Mouse (Mus musculus): ENCODE results near the gene Tfec.

The Tfec gene

GRCm38 (mm10) chr6:16898251-16898862 is at the start of gene Tfec:
Gene Tfec (minus strand): TSS chr6:16898441.
- DNase-seq: no peak

DNA sequence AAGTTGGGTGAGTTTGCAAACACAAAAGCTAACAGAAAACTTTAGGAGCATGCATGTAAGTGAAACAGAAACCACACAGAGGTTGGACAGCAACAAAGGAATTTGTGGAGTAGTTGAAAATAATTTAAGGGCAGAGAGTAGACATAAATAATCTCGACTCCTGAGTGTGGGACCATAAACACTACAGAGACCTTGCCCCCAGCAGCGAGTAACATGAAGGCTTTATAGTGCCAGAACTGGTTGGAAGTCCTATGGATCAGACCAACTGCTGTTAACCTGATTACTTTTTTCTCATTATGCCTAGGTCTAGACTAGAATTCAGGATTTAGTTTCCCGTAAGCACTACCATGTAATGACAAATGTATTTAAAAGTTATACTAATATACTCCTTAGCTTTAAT is 49.6 kb upstream of the Tfec start:
- DNase-seq: no peak

DNA sequence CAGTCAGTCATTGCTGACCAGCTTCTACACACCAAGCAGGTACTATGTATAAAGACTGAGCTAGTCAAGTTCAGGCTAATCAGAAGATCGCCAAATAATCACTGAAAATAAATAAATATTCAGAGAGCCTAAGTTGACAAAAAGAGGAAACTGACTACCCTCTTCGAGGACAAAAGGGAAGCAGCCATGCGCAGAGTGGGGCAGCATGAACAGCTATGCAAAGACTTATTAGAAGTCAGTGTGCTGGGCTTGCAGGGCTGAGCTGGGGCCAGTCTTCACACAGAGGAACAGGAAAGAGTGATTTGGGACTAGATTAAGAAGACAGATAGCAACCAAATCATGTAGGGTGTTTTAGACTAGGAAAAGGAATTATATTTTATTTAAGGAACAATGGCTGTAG is 45.3 kb upstream of the Tfec start:
- no peak for DNase-seq

DNA sequence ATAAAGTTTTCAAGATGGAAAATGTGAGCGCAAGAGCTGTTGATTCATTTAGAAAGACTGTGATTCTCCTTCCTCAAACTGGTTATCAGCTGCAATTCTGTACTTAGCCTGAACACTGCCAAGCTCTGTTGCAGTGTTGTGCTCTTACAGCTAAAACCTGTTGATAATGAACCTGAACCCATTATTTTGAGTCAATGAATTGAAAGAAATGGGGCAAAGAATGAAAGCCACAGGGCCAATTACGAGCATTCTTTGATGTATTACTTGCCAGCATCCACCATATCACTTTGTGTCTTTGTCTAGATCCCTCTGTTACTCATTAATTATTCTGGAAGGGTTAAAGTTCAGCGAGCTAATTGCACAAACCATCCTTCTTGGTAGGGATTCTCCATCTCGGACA is 44.2 kb upstream of the Tfec start:
- DNase-seq: no peak

GRCm38 (mm10) chr6:16931059-16931458 is 32.8 kb upstream of the Tfec start:
- no peak for DNase-seq

GRCm38 (mm10) chr6:16920111-16920656 is 21.9 kb upstream of the Tfec start:
- DNase-seq: no peak

- DNase-seq: no peak
Observed at GRCm38 (mm10) chr6:16891819-16892218, 6.4 kb downstream of the Tfec start.

DNA sequence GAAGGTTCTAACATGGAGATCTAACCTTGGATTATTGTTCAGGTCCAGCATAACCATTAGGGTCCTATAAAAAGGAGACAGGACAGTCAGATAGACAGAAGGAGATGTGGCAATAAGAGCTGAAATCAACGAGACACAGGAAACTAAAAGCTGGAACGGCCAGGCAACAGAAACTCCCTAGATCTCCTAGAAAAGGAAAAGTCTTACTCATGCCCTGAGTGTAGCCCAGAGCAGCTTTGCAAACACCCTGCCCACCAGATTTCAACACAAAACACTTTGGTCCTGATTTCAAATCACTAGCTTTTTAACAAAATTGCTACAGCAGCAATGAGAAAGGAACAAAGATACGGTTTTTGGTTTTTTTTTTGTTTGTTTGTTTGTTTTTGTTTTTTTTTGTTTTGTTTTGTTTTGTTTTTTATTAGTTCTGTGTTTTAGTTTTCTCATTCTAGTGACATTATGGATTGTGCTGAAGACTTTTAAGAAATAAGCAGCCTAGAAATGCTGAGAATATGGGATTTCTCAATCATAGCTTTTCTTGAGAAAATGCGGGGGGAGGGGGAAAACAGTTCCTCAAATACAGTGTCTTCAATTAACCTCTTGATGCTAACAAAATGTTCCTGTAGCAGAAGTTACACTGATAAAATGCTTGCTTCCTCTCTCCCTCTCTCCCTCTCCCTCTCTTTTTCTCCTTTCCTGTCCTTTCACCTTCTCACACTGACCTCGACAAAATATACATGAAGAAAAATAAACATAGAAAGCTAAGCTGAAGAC is 14.5 kb downstream of the Tfec start:
- no peak for DNase-seq

- no peak for DNase-seq
Observed at GRCm38 (mm10) chr6:16874021-16874542, 24.2 kb downstream of the Tfec start.

DNA sequence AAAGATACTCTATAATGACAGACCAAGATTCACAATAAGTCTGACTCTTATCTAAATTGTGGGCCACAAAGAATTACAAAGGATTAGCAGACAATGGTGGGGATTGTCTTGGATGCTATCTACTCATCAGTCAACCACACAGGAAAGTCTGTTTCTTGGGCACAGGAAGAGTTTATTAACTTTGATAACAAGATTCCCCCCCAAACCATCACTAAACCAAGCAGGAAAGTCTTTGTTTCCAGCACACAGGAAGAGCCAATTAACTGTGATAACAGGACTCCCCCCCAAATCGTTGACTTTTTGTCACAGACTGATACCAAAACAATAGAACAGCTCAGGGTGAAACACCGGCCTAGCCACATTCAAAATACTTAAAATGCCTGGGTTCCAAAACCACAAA is 28.2 kb downstream of the Tfec start:
- no peak for DNase-seq

DNA sequence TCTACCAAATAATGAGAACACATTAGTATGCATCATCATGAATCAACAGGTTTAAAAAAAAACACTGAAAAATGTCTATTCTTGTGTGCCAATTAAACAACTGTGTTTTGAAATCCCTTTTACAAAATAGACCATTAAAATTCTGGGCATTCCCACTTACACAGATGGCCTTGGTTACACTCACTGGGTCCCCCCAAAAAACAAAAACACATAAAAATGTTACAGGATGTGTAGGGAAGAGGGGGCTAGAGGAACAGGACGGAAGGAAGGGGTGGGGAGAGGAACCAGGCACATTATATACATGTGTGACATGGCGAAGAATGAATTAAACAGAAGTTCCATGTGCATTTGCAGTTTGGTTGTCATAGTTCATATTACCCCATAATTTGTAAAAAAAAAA is 29.9 kb downstream of the Tfec start:
- no peak for DNase-seq

GRCm38 (mm10) chr6:16862753-16863508 is 35.3 kb downstream of the Tfec start:
- no peak for DNase-seq

- DNase-seq: no peak
Observed at GRCm38 (mm10) chr6:16862050-16862449, 36.2 kb downstream of the Tfec start.

- DNase-seq: peak; percentile 11
Observed at GRCm38 (mm10) chr6:16855879-16856545, 42.2 kb downstream of the Tfec start.

GRCm38 (mm10) chr6:16854977-16855376 is 43.3 kb downstream of the Tfec start:
- DNase-seq: no peak

DNA sequence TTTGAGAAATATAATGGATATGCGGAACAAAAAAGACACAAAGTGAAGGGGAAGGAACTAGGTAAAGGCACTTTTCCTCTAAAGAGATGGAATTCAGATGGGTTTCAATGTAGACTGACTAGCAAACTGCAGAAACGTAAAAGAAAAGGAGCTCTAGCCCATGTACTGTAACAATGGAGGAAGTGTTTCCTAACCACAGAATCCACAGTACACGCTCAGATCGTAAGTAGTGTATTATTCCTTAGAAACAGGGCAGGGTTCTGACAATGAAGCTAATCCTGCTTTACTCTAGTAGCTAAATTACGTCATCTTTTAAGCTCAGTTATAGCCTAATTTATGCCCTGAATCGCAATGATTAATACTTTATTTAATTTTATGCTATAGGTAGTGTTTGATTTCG is 51.7 kb downstream of the Tfec start:
- DNase-seq: no peak

DNA sequence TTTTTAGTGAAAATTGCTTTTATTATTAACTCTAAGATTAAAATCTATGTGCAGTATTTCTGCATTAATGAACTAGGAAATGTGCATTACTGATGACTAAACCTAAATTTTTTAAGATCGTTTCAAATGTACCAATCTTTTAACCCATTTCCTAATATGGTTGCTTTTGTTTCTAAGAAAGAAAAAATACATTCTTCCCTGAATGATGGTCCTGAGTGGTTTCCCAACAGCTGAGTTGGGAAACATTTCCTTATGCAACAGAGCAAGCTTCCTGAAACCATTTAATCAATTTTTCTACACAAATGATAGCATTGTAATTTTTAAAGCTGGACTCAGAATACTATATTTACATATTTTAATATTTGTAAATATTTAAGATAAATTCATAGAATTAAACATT is 62.6 kb downstream of the Tfec start:
- no peak for DNase-seq

- no peak for DNase-seq
Observed at GRCm38 (mm10) chr6:16828304-16828703, 69.9 kb downstream of the Tfec start.

DNA sequence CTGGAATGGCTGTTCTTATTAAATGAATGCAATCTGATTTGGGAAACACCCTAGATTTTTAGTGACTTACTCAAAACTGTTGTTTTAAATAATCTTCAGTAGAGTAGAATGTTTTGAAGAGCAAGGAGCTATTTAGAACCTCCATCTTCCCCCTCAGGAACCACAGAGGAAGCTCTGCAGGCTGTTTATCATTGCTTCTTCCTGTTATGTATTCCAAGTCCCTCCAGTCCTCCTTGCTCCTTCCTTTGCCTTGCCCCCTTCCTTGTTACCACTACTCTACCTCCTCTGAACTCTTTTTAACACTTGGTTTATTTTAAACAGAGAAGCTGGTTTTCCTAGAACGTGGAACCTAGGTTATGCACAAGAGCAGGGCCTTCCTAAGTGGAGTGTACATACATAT is 76.3 kb downstream of the Tfec start:
- no peak for DNase-seq

GRCm38 (mm10) chr6:16806302-16806701 is 91.9 kb downstream of the Tfec start:
- no peak for DNase-seq

DNA sequence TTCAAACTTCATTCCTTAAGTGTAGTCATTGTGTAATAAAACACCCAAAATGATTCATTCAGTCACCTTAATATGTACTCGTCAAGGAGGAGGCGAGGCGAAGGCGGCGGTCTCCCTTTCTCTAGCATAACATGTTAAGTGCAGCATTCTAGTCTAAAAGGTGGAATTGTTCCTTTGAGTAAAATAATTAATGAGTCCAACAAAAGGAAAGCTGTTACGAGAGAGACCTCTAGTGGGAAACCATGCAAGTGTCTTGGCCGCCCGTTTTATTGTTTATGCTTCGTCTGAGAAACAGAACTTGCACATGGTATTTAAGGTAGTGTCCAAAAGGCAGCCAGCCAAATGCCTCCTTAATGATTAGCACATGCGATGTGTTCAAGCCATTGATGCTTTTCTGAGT is 100.6 kb downstream of the Tfec start:
- DNase-seq: peak; percentile 34

DNA sequence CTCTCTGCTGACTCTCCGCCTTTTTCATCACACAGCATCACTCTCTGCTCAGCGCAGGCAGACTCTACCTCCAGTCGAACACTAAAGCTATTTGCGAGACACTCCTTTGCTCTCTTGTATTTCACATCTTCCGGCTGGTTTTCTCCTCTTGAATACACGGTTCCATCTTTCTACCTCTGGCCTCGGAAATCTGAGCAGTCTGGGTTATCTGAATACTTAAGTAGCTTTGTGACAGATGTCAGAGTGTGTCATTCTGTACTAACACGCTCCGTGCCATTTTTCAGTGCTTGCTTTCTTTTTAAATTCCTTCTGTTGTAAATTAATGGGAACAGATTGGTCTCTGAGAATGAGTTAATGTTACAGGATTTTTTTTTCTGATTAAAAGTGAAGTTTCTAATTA is 101.3 kb downstream of the Tfec start:
- DNase-seq: no peak

DNA sequence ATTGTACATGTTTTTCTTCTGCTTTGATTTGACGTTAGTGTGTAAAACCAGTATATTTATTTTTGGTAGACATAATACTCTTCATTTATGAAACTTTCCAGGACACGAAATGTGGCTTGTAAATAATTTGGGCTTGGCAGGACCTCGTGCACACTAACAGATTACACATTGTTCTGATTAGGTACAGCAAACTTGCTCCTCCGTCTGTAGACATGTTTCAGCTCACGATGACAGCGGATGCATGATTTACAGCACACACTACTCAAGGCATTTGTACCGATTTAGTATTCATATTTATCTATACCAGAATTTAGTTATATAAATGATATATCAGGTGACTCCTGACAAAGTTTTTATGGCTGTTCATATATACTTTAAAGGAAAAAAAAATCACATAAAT is 104.2 kb downstream of the Tfec start:
- no peak for DNase-seq

All from kidney, postnatal 10 days (tissue).